Mouse (Mus musculus) spleen, postnatal 14 days (tissue): ENCODE results near the gene Ccl12.

Experiments
- DNase-seq, 2 experiments: peaks; one replicate each; pipeline ENCODE4 v3.0.0; 2021 to 2022; ENCODE audit warnings: low spot score in 2 of 2

The Ccl12 gene

GRCm38 (mm10) chr11:82139492-82140094, 37.9 kb downstream of the Ccl12 start:
- no peak for DNase-seq
